Mouse (Mus musculus) liver, embryonic 12.5 days (tissue): ENCODE results near the gene Whamm. TPM values are rescaled to one million over a fixed set of nuclear protein-coding genes. Genes with fewer than 3 reads are reported as not detected.
A peak's percentile ranks its signal among the peaks of the same experiment; 100 is the strongest.

ENCODE experiments used
- ATAC-seq: fragments of 200-750 bp; cut with Nextera tagmentation; 2 replicates; pipeline ENCODE4 v1.8.0; 2017; ENCODE audit warnings: moderate number of reproducible peaks, mild to moderate bottlenecking, moderate library complexity
- H3K27ac ChIP-seq: fragments of 300-500 bp; sonication (generic); 2 replicates; pipeline ENCODE4 v1.5.1; 2016; ENCODE audit warnings: mild to moderate bottlenecking
- H3K27me3 ChIP-seq: fragments of 300-500 bp; sonication (generic); replicated peaks from 2 replicates; pipeline ENCODE4 v1.6.1; 2016; ENCODE audit warnings: mild to moderate bottlenecking, moderate library complexity
- H3K36me3 ChIP-seq: fragments of 300-500 bp; sonication (generic); 2 replicates; pipeline ENCODE4 v1.6.1; 2016; ENCODE audit warnings: mild to moderate bottlenecking, moderate library complexity
- H3K4me1 ChIP-seq: fragments of 300-500 bp; sonication (generic); 2 replicates; pipeline ENCODE4 v1.6.1; 2016
- H3K4me2 ChIP-seq: fragments of 300-500 bp; sonication (generic); 2 replicates; pipeline ENCODE4 v1.6.1; 2016; ENCODE audit warnings: mild to moderate bottlenecking, moderate library complexity
- H3K4me3 ChIP-seq: fragments of 300-500 bp; sonication (generic); 2 replicates; pipeline ENCODE4 v1.5.1; 2016; ENCODE audit warnings: mild to moderate bottlenecking, moderate library complexity
- H3K9ac ChIP-seq: fragments of 300-500 bp; sonication (generic); 2 replicates; pipeline ENCODE4 v1.6.1; 2016; ENCODE audit warnings: mild to moderate bottlenecking, moderate library complexity
- H3K9me3 ChIP-seq: fragments of 300-500 bp; sonication (generic); replicated peaks from 2 replicates; pipeline ENCODE4 v1.6.1; 2016; ENCODE audit warnings: mild to moderate bottlenecking, moderate library complexity
- WGBS: fragments of 180-500 bp; shearing (Covaris S2); methylation state at CpG from one replicate; pipeline ENCODE4 v1.1.7; 2016; ENCODE audit not compliant: insufficient replicate concordance; 5-methylcytosine and 5-hydroxymethylcytosine counted together
- polyA plus RNA-seq: library from polyadenylated mRNA; unstranded; fragments of >200 nt; fragmentation: Nextera tagmentation; extraction: Ambion mirVana; gene quantifications from 2 replicates; pipeline ENCODE4 v1.2.1, GENCODE M21; 2016

Gene Whamm
- polyA plus RNA-seq, 1 experiment from 2014 or later = 8.2 TPM

- H3K27ac ChIP-seq = 0 out of 2 replicates have a peak overlapping the region, but pooled peaks have one; percentile 6
- no peak for ATAC-seq
- H3K4me3 ChIP-seq = no peak overlapping the region
- H3K9ac ChIP-seq = no peak overlapping the region
- whole genome bisulfite sequencing = 87% methylated on average over 3 of the region's 3 CpGs
- H3K9me3 ChIP-seq = no peaks in the 10 kb centered on the region
- peaks cover 65% of the 10 kb centered on the region for H3K36me3 ChIP-seq
- no peak overlapping the region for H3K4me2 ChIP-seq
- H3K4me1 ChIP-seq = peaks cover 28% of the 10 kb centered on the region
- H3K27me3 ChIP-seq = no peaks in the 10 kb centered on the region
Observed at GRCm38 (mm10) chr7:81577872-81578271, 6.8 kb downstream of the Whamm start.

- Histone ChIP-seq H3K4me3 (no peak overlapping the region), H3K27me3 (no peaks in the 10 kb centered on the region), H3K36me3 (peaks cover 65% of the 10 kb centered on the region), H3K4me1 (peaks cover 23% of the 10 kb centered on the region), H3K9me3 (no peaks in the 10 kb centered on the region), H3K9ac (no peak overlapping the region), H3K4me2 (no peak overlapping the region), H3K27ac (no peak overlapping the region)
- no peak for ATAC-seq
- 85% methylated on average over 7 of the region's 7 CpGs for WGBS
Observed at GRCm38 (mm10) chr7:81578413-81578812, 7.3 kb downstream of the Whamm start.

- peaks cover 68% of the 10 kb centered on the region for H3K36me3 ChIP-seq
- H3K27me3 ChIP-seq = no peaks in the 10 kb centered on the region
- no peak overlapping the region for H3K4me2 ChIP-seq
- no peak overlapping the region for H3K4me3 ChIP-seq
- ATAC-seq = no peak
- no peaks in the 10 kb centered on the region for H3K9me3 ChIP-seq
- H3K9ac ChIP-seq = no peak overlapping the region
- peaks cover 17% of the 10 kb centered on the region for H3K4me1 ChIP-seq
- 87% methylated on average over 5 of the region's 5 CpGs for WGBS
- no peak overlapping the region for H3K27ac ChIP-seq
Observed at GRCm38 (mm10) chr7:81579312-81579711, 8.2 kb downstream of the Whamm start.

GRCm38 (mm10) chr7:81583512-81583911, 12.4 kb downstream of the Whamm start:
- no peak overlapping the region for H3K4me3 ChIP-seq
- H3K27me3 ChIP-seq = no peaks in the 10 kb centered on the region
- no peak overlapping the region for H3K27ac ChIP-seq
- H3K36me3 ChIP-seq = peaks cover 72% of the 10 kb centered on the region
- 60% methylated on average over 3 of the region's 3 CpGs for WGBS
- H3K9me3 ChIP-seq = no peaks in the 10 kb centered on the region
- no peak overlapping the region for H3K9ac ChIP-seq
- ATAC-seq = no peak
- H3K4me1 ChIP-seq = peaks cover 10% of the 10 kb centered on the region
- H3K4me2 ChIP-seq = no peak overlapping the region

- H3K27me3 ChIP-seq = no peaks in the 10 kb centered on the region
- H3K27ac ChIP-seq = no peak overlapping the region
- no peak overlapping the region for H3K4me3 ChIP-seq
- peaks cover 74% of the 10 kb centered on the region for H3K36me3 ChIP-seq
- H3K9me3 ChIP-seq = no peaks in the 10 kb centered on the region
- no peak overlapping the region for H3K4me2 ChIP-seq
- WGBS = 85% methylated on average over 7 of the region's 7 CpGs
- ATAC-seq = no peak
- H3K9ac ChIP-seq = no peak overlapping the region
- no peaks in the 10 kb centered on the region for H3K4me1 ChIP-seq
Observed at GRCm38 (mm10) chr7:81585326-81585725, 14.3 kb downstream of the Whamm start.

GRCm38 (mm10) chr7:81587238-81587637, 16.2 kb downstream of the Whamm start:
- Histone ChIP-seq H3K27ac (peak overlapping the region; percentile 48), H3K9me3 (no peaks in the 10 kb centered on the region), H3K27me3 (no peaks in the 10 kb centered on the region), H3K4me3 (no peak overlapping the region), H3K9ac (no peak overlapping the region), H3K4me2 (no peak overlapping the region), H3K36me3 (peaks cover 87% of the 10 kb centered on the region), H3K4me1 (no peaks in the 10 kb centered on the region)
- ATAC-seq = peak; percentile 75
- WGBS = 84% methylated on average over 4 of the region's 4 CpGs

- Histone ChIP-seq H3K27ac (no peak overlapping the region), H3K27me3 (no peaks in the 10 kb centered on the region), H3K9ac (no peak overlapping the region), H3K4me2 (no peak overlapping the region), H3K9me3 (no peaks in the 10 kb centered on the region), H3K4me3 (no peak overlapping the region), H3K4me1 (0 out of 2 replicates have a peak, but pooled peaks cover 5% of the 10 kb centered on the region), H3K36me3 (peaks cover 100% of the 10 kb centered on the region)
- WGBS = 81% methylated on average over 9 of the region's 9 CpGs
- ATAC-seq = no peak
Observed at GRCm38 (mm10) chr7:81592686-81593085, 21.6 kb downstream of the Whamm start.

- ATAC-seq = no peak
Observed at GRCm38 (mm10) chr7:81593387-81593786, 22.3 kb downstream of the Whamm start.

GRCm38 (mm10) chr7:81595056-81595455, 24.0 kb downstream of the Whamm start:
- H3K4me3 ChIP-seq = no peak overlapping the region
- no peaks in the 10 kb centered on the region for H3K9me3 ChIP-seq
- no peak overlapping the region for H3K4me2 ChIP-seq
- H3K27ac ChIP-seq = no peak overlapping the region
- no peak for ATAC-seq
- no peaks in the 10 kb centered on the region for H3K27me3 ChIP-seq
- 83% methylated on average over 5 of the region's 5 CpGs for WGBS
- 0 out of 2 replicates have a peak, but pooled peaks cover 5% of the 10 kb centered on the region for H3K4me1 ChIP-seq
- H3K36me3 ChIP-seq = peaks cover 92% of the 10 kb centered on the region
- H3K9ac ChIP-seq = no peak overlapping the region

More at GRCm38 (mm10) chr7:81593387-81593786, 22.3 kb downstream of the Whamm start:
- Histone ChIP-seq H3K36me3 (peaks cover 100% of the 10 kb centered on the region), H3K27ac (no peak overlapping the region), H3K27me3 (no peaks in the 10 kb centered on the region), H3K4me3 (no peak overlapping the region), H3K9ac (no peak overlapping the region), H3K9me3 (no peaks in the 10 kb centered on the region), H3K4me1 (0 out of 2 replicates have a peak, but pooled peaks cover 5% of the 10 kb centered on the region), H3K4me2 (no peak overlapping the region)
- WGBS = 84% methylated on average over 8 of the region's 8 CpGs

- Histone ChIP-seq H3K36me3 (peaks cover 82% of the 10 kb centered on the region), H3K27me3 (no peaks in the 10 kb centered on the region), H3K27ac (no peak overlapping the region), H3K4me1 (0 out of 2 replicates have a peak, but pooled peaks cover 5% of the 10 kb centered on the region), H3K9me3 (no peaks in the 10 kb centered on the region), H3K4me3 (no peak overlapping the region), H3K9ac (no peak overlapping the region), H3K4me2 (no peak overlapping the region)
- ATAC-seq = no peak
- WGBS = 84% methylated on average over 6 of the region's 6 CpGs
Observed at GRCm38 (mm10) chr7:81596086-81596485, 25.0 kb downstream of the Whamm start.

- Histone ChIP-seq H3K4me3 (no peak overlapping the region), H3K9me3 (no peaks in the 10 kb centered on the region), H3K4me1 (0 out of 2 replicates have a peak, but pooled peaks cover 3% of the 10 kb centered on the region), H3K27me3 (no peaks in the 10 kb centered on the region), H3K4me2 (no peak overlapping the region), H3K36me3 (peaks cover 66% of the 10 kb centered on the region), H3K9ac (no peak overlapping the region), H3K27ac (no peak overlapping the region)
- no peak for ATAC-seq
- WGBS = 96% methylated on average over 1 of the region's 1 CpGs
Observed at GRCm38 (mm10) chr7:81597660-81598059, 26.6 kb downstream of the Whamm start.

GRCm38 (mm10) chr7:81599379-81600280, 28.6 kb downstream of the Whamm start:
- 72% methylated on average over 8 of the region's 8 CpGs for WGBS
- H3K9ac ChIP-seq = no peak overlapping the region
- H3K4me2 ChIP-seq = no peak overlapping the region
- ATAC-seq = no peak
- H3K9me3 ChIP-seq = no peaks in the 10 kb centered on the region
- H3K27me3 ChIP-seq = no peaks in the 10 kb centered on the region
- H3K27ac ChIP-seq = no peak overlapping the region
- peaks cover 12% of the 10 kb centered on the region for H3K4me1 ChIP-seq
- peaks cover 46% of the 10 kb centered on the region for H3K36me3 ChIP-seq
- no peak overlapping the region for H3K4me3 ChIP-seq
